Mouse (Mus musculus) midbrain, postnatal 0 days (tissue): ENCODE data around the gene Tmem151b. TPM values are rescaled to one million over a fixed set of nuclear protein-coding genes. Genes with fewer than 3 reads are reported as not detected.
A peak's percentile ranks its signal among the peaks of the same experiment; 100 is the strongest.

Experiments
- ATAC-seq: fragments of 200-750 bp; cut with Nextera tagmentation; 2 replicates; pipeline ENCODE4 v1.8.0; 2017; ENCODE audit warnings: moderate number of reproducible peaks, mild to moderate bottlenecking, moderate TSS enrichment, moderate library complexity; ENCODE audit not compliant: low FRiP score
- DNase-seq: peaks from one replicate; pipeline ENCODE4 v3.0.0-alpha.2; 2015; ENCODE audit warnings: low spot score
- H3K27ac ChIP-seq: fragments of 300-500 bp; sonication (generic); 2 replicates; pipeline ENCODE4 v1.5.1; 2014; ENCODE audit warnings: low read depth, mild to moderate bottlenecking, low read length, mixed read lengths
- H3K27me3 ChIP-seq: fragments of 300-500 bp; sonication (generic); 2 replicates; pipeline ENCODE4 v1.6.1; 2014; ENCODE audit warnings: low read length, control low read depth, mixed read lengths; ENCODE audit not compliant: insufficient read depth
- H3K36me3 ChIP-seq: fragments of 300-500 bp; sonication (generic); 2 replicates; pipeline ENCODE4 v1.6.1; 2014; ENCODE audit warnings: low read length, control low read depth, mixed read lengths; ENCODE audit not compliant: insufficient read depth
- H3K4me1 ChIP-seq: fragments of 300-500 bp; sonication (generic); 2 replicates; pipeline ENCODE4 v1.6.1; 2014; ENCODE audit warnings: mild to moderate bottlenecking, control low read depth, antibody characterized with exemption, low read length, mixed read lengths; ENCODE audit not compliant: insufficient read depth
- H3K4me2 ChIP-seq: fragments of 300-500 bp; sonication (generic); 2 replicates; pipeline ENCODE4 v1.6.1; 2014; ENCODE audit warnings: low read depth, mild to moderate bottlenecking, low read length, mixed read lengths; ENCODE audit not compliant: poor library complexity, severe bottlenecking
- H3K4me3 ChIP-seq: fragments of 300-500 bp; sonication (generic); 2 replicates; pipeline ENCODE4 v1.5.1; 2014; ENCODE audit warnings: low read depth, mild to moderate bottlenecking, low read length, moderate library complexity
- H3K9ac ChIP-seq: fragments of 300-500 bp; sonication (generic); replicated peaks from 2 replicates; pipeline ENCODE4 v1.6.1; 2014; ENCODE audit warnings: mild to moderate bottlenecking, low read length, moderate library complexity, mixed read lengths; ENCODE audit not compliant: poor library complexity, severe bottlenecking
- H3K9me3 ChIP-seq: fragments of 300-500 bp; sonication (generic); 2 replicates; pipeline ENCODE4 v1.6.1; 2016; ENCODE audit warnings: low read length, control low read depth
- CTCF ChIP-seq: IDR thresholded peaks from 2 replicates; pipeline ENCODE4 v1.5.1; 2016; ENCODE audit warnings: antibody characterized with exemption, mild to moderate bottlenecking
- WGBS: fragments of 180-500 bp; shearing (Covaris S2); extraction: QIAGEN DNeasy Blood & Tissue Kit; methylation state at CpG from one replicate; pipeline ENCODE4 v1.1.7; 2014; 5-methylcytosine and 5-hydroxymethylcytosine counted together
- polyA plus RNA-seq: library from polyadenylated mRNA; unstranded; fragments of >200 nt; fragmentation: Nextera tagmentation; extraction: Ambion mirVana; gene quantifications from 2 replicates; pipeline ENCODE4 v1.2.1, GENCODE M21; 2015
- total RNA-seq: library from RNA; depleted of rRNA; stranded (reverse); fragments of >200 nt; gene quantifications from 2 replicates; pipeline ENCODE4 v1.2.3, GENCODE M21; 2014

The Tmem151b gene
- total and polyA plus RNA-seq, 2 experiments from 2014 or later = 29.1 to 95.6 TPM

- Histone ChIP-seq H3K36me3 (peaks cover 30% of the 10 kb centered on the region), H3K27me3 (no peaks in the 10 kb centered on the region), H3K4me3 (peak within 1 kb of the TSS; percentile 76), H3K9ac (peak within 1 kb of the TSS; percentile 84), H3K4me1 (0 out of 2 replicates have a peak, but pooled peaks cover 6% of the 10 kb centered on the region), H3K9me3 (no peaks in the 10 kb centered on the region), H3K4me2 (peak within 1 kb of the TSS; percentile 97), H3K27ac (peak within 1 kb of the TSS; percentile 79)
- DNase-seq = peak; percentile 96
- TF ChIP-seq CTCF = peak; percentile 93
- ATAC-seq = peak; percentile 90
- 1% methylated on average over 43 of the region's 61 CpGs for WGBS
Measured at GRCm38 (mm10) chr17:45563655-45564530, 14.4 kb upstream of the Tmem151b start, which contains the start of gene Slc35b2. Slc35b2 (plus strand) TSS chr17:45563874.

GRCm38 (mm10) chr17:45563216-45563615 is 13.7 kb upstream of the Tmem151b start:
- Histone ChIP-seq H3K4me2 (no peak overlapping the region), H3K9me3 (no peaks in the 10 kb centered on the region), H3K27ac (no peak overlapping the region; the same call in 1 of the 2 replicates), H3K36me3 (peaks cover 24% of the 10 kb centered on the region), H3K4me3 (peak overlapping the region; percentile 76; the same call in 1 of the 2 replicates), H3K27me3 (no peaks in the 10 kb centered on the region), H3K4me1 (0 out of 2 replicates have a peak, but pooled peaks cover 6% of the 10 kb centered on the region), H3K9ac (no peak overlapping the region)
- TF ChIP-seq CTCF = no peak
- WGBS = 78% methylated on average over 12 of the region's 12 CpGs
- ATAC-seq (no peak), DNase-seq (no peak)

- no peak overlapping the region for H3K27ac ChIP-seq
- WGBS = 89% methylated on average over 15 of the region's 15 CpGs
Measured at GRCm38 (mm10) chr17:45559732-45560525, 10.5 kb upstream of the Tmem151b start.

GRCm38 (mm10) chr17:45557998-45558862 is 8.8 kb upstream of the Tmem151b start:
- peaks cover 3% of the 10 kb centered on the region; the same call in 1 of the 2 replicates for H3K4me1 ChIP-seq
- no peak overlapping the region for H3K9ac ChIP-seq
- TF ChIP-seq CTCF = no peak
- 72% methylated on average over 16 of the region's 16 CpGs for WGBS
- H3K4me2 ChIP-seq = no peak overlapping the region
- ATAC-seq (no peak), DNase-seq (no peak)
- no peak overlapping the region for H3K27ac ChIP-seq
- no peaks in the 10 kb centered on the region for H3K36me3 ChIP-seq
- no peaks in the 10 kb centered on the region for H3K9me3 ChIP-seq
- H3K4me3 ChIP-seq = no peak overlapping the region
- H3K27me3 ChIP-seq = 0 out of 2 replicates have a peak, but pooled peaks cover 6% of the 10 kb centered on the region

More at GRCm38 (mm10) chr17:45559732-45560525, 10.5 kb upstream of the Tmem151b start:
- DNase-seq (no peak), ATAC-seq (no peak)
- no peak for TF ChIP-seq CTCF
- H3K4me1 ChIP-seq = peaks cover 8% of the 10 kb centered on the region; the same call in 1 of the 2 replicates
- 0 out of 2 replicates have a peak, but pooled peaks cover 6% of the 10 kb centered on the region for H3K27me3 ChIP-seq
- H3K9me3 ChIP-seq = no peaks in the 10 kb centered on the region
- H3K9ac ChIP-seq = no peak overlapping the region
- no peaks in the 10 kb centered on the region for H3K36me3 ChIP-seq
- no peak overlapping the region for H3K4me2 ChIP-seq
- no peak overlapping the region for H3K4me3 ChIP-seq

- H3K27me3 ChIP-seq = 0 out of 2 replicates have a peak, but pooled peaks cover 6% of the 10 kb centered on the region
- H3K4me1 ChIP-seq = peaks cover 3% of the 10 kb centered on the region; the same call in 1 of the 2 replicates
- H3K4me3 ChIP-seq = no peak overlapping the region
- no peaks in the 10 kb centered on the region for H3K9me3 ChIP-seq
- H3K4me2 ChIP-seq = no peak overlapping the region
- TF ChIP-seq CTCF = no peak
- DNase-seq = no peak
- H3K36me3 ChIP-seq = no peaks in the 10 kb centered on the region
- H3K9ac ChIP-seq = no peak overlapping the region
- WGBS = 67% methylated on average over 7 of the region's 7 CpGs
- no peak overlapping the region for H3K27ac ChIP-seq
- ATAC-seq = no peak
Measured at GRCm38 (mm10) chr17:45557246-45557824, 7.9 kb upstream of the Tmem151b start.
